Mouse (Mus musculus): ENCODE measurements around the gene Eef1b2.
"Not testable (repeated sequence)": the region's sequence is repeated elsewhere in the genome, so short reads cannot be mapped to it uniquely, and the experiment has no call there.

Gene Eef1b2

GRCm38 (mm10) chr1:63176604-63177421 is at the start of gene Eef1b2, which contains the start of gene Ndufs1:
Gene Eef1b2 (plus strand): TSS chr1:63176825.
Gene Ndufs1 (minus strand): TSS chr1:63176833.
- peak; percentile 96 for DNase-seq (ENCODE audit: extremely low spot score)

- DNase-seq (ENCODE audit: extremely low spot score) = peak; percentile 10
These were observed 47.4 kb upstream of the Eef1b2 start for GRCm38 (mm10) chr1:63129273-63129672.

GRCm38 (mm10) chr1:63129857-63130690 is 46.6 kb upstream of the Eef1b2 start:
- DNase-seq (ENCODE audit: extremely low spot score) = peak; percentile 38

GRCm38 (mm10) chr1:63130883-63131282 is 45.7 kb upstream of the Eef1b2 start:
- DNase-seq (ENCODE audit: extremely low spot score) = no peak

- no peak for DNase-seq (ENCODE audit: extremely low spot score)
These were observed 44.9 kb upstream of the Eef1b2 start for GRCm38 (mm10) chr1:63131766-63132165.

- DNase-seq (ENCODE audit: extremely low spot score) = no peak
These were observed 42.1 kb upstream of the Eef1b2 start for GRCm38 (mm10) chr1:63134530-63134929.

- DNase-seq (ENCODE audit: extremely low spot score) = no peak
These were observed 38.7 kb upstream of the Eef1b2 start for GRCm38 (mm10) chr1:63137971-63138370.

GRCm38 (mm10) chr1:63138586-63138985 is 38.0 kb upstream of the Eef1b2 start:
- not testable (repeated sequence) for DNase-seq (ENCODE audit: extremely low spot score)

GRCm38 (mm10) chr1:63140231-63140630 is 36.4 kb upstream of the Eef1b2 start:
- DNase-seq (ENCODE audit: extremely low spot score) = no peak

GRCm38 (mm10) chr1:63168638-63169037 is 8.0 kb upstream of the Eef1b2 start:
- no peak for DNase-seq (ENCODE audit: extremely low spot score)

GRCm38 (mm10) chr1:63175853-63176252 is 772 bp upstream of the Eef1b2 start:
- no peak for DNase-seq (ENCODE audit: extremely low spot score)

GRCm38 (mm10) chr1:63176259-63176603 is 394 bp upstream of the Eef1b2 start:
- no peak for DNase-seq (ENCODE audit: extremely low spot score)

- no peak for DNase-seq (ENCODE audit: extremely low spot score)
These were observed 1.7 kb downstream of the Eef1b2 start for GRCm38 (mm10) chr1:63178308-63178707.

GRCm38 (mm10) chr1:63180122-63180521 is 3.5 kb downstream of the Eef1b2 start:
- DNase-seq (ENCODE audit: extremely low spot score) = no peak

GRCm38 (mm10) chr1:63180575-63180974 is 4.0 kb downstream of the Eef1b2 start:
- not testable (repeated sequence) for DNase-seq (ENCODE audit: extremely low spot score)

- DNase-seq (ENCODE audit: extremely low spot score) = peak; percentile 92
These were observed 4.4 kb downstream of the Eef1b2 start for GRCm38 (mm10) chr1:63181019-63181418.

- DNase-seq (ENCODE audit: extremely low spot score) = no peak
These were observed 4.9 kb downstream of the Eef1b2 start for GRCm38 (mm10) chr1:63181480-63181879.

- DNase-seq (ENCODE audit: extremely low spot score) = no peak
These were observed 5.6 kb downstream of the Eef1b2 start for GRCm38 (mm10) chr1:63182212-63182611.

- peak; percentile 49 for DNase-seq (ENCODE audit: extremely low spot score)
These were observed 6.1 kb downstream of the Eef1b2 start for GRCm38 (mm10) chr1:63182636-63183270.

GRCm38 (mm10) chr1:63185430-63185829 is 8.8 kb downstream of the Eef1b2 start:
- DNase-seq (ENCODE audit: extremely low spot score) = not testable (repeated sequence)

GRCm38 (mm10) chr1:63188536-63188935 is 11.9 kb downstream of the Eef1b2 start:
- DNase-seq (ENCODE audit: extremely low spot score) = no peak

- DNase-seq (ENCODE audit: extremely low spot score) = no peak
These were observed 14.2 kb downstream of the Eef1b2 start for GRCm38 (mm10) chr1:63190851-63191250.

Measured in embryo, embryonic 9.5 days (tissue).